ENCODE assay signal across 21 mouse cellular contexts in genomic region chr4:150181304-150181703, GRCm38 (mm10). TPM values are rescaled to one million over a fixed set of nuclear protein-coding genes. Genes with fewer than 3 reads are reported as not detected.
DNase-seq lines count a peak whose midpoint lies in the region; ATAC-seq and TF ChIP-seq lines count a peak whose summit lies in the region.
"Had no signal": no experiment of that assay in that cellular context is flagged by ENCODE, and none has a peak within 500 bp of the region (broad histone marks: within the 10 kb centered on the region; RNA-seq: fewer than 3 reads in every experiment).

No protein-coding gene starts in this region.

- peak; percentile 39 for TF ChIP-seq CTCF in liver, postnatal 0 days (IDR thresholded peaks at IDR 0.05; ENCODE audit: low read depth)
- TF ChIP-seq CTCF in MEL (IDR thresholded peaks at IDR 0.05 in 2 of 3, conservative IDR thresholded peaks at IDR 0.05 in 1 of 3; ENCODE audit: control insufficient read depth in 1 of 3, insufficient read depth in 1 of 3, low read depth in 2 of 3, low read length in 3 of 3, poor library complexity in 1 of 3, severe bottlenecking in 1 of 3): peak; percentile 62 to 69 (median 63)

- no peak for TF ChIP-seq EP300 in liver, postnatal 0 days (IDR thresholded peaks at IDR 0.05; ENCODE audit: low read depth)
- TF ChIP-seq EP300 in MEL (IDR thresholded peaks at IDR 0.05; ENCODE audit: low read depth in 1 of 2, low read length in 2 of 2): no peak

- no peak for TF ChIP-seq POLR2A in MEL (IDR thresholded peaks at IDR 0.05; ENCODE audit: control insufficient read depth in 1 of 2, insufficient read depth in 1 of 2, low read depth in 1 of 2, low read length in 2 of 2, poor library complexity in 1 of 2)

- no peaks in the 10 kb centered on the region for H3K4me1 ChIP-seq in liver, postnatal 0 days (ENCODE audit: insufficient read depth)
- H3K4me1 ChIP-seq in MEL (ENCODE audit: control insufficient read depth in 1 of 2, insufficient read depth in 2 of 2, low read length in 2 of 2): peaks cover 5 to 6% of the 10 kb centered on the region in 2 experiments; a peak in 2 of 4 replicates
- H3K4me1 ChIP-seq: neural tube, embryonic 13.5 days had no signal

- DNase-seq in liver, postnatal 0 days: no peak
- no peak for DNase-seq in liver
- peak; percentile 17 to 29 for DNase-seq in B cell, adult 2 months
- DNase-seq in MEL (ENCODE audit: low read depth, low spot score): peak; percentile 85
- DNase-seq in naive thymus-derived CD4-positive, alpha-beta T cell, adult 2 months (ENCODE audit: low read depth): peak; percentile 18
- no peak for DNase-seq in adrenal gland, postnatal 4 days (ENCODE audit: low spot score in 2 of 2)
- DNase-seq in embryo, embryonic 9.5 days (ENCODE audit: extremely low spot score): no peak
- DNase-seq: cerebellum, adult 9-11 months; kidney, adult 9 months; liver, embryonic 13.5 days; retina, postnatal 1 day; spleen, adult 18-20 months; thymus, adult 18-20 months had no signal

- no peaks in the 10 kb centered on the region for H3K27me3 ChIP-seq in liver, postnatal 0 days (ENCODE audit: insufficient read depth, low read length)
- H3K27me3 ChIP-seq in MEL (ENCODE audit: control insufficient read depth in 1 of 2, insufficient read depth in 2 of 2, low read length in 2 of 2): no peaks in the 10 kb centered on the region
- H3K27me3 ChIP-seq: hindbrain, embryonic 15.5 days; liver, embryonic 13.5 days; neural tube, embryonic 13.5 days had no signal

- no peak for ATAC-seq in liver, postnatal 0 days
- ATAC-seq: midbrain, embryonic 16.5 days had no signal

- no peak overlapping the region for H3K27ac ChIP-seq in liver, postnatal 0 days (ENCODE audit: low read depth)
- no peak overlapping the region for H3K27ac ChIP-seq in MEL (ENCODE audit: control insufficient read depth, low read depth, low read length)
- H3K27ac ChIP-seq: hindbrain, embryonic 15.5 days; liver, embryonic 13.5 days; macrophage; neural tube, embryonic 13.5 days had no signal

- H3K9ac ChIP-seq in liver, postnatal 0 days (replicated peaks): no peak overlapping the region
- no peak overlapping the region for H3K9ac ChIP-seq in MEL (ENCODE audit: control insufficient read depth, low read depth, low read length, poor library complexity, severe bottlenecking)
- H3K9ac ChIP-seq: hindbrain, embryonic 15.5 days; liver, embryonic 13.5 days; neural tube, embryonic 13.5 days had no signal

- peak; percentile 38 for TF ChIP-seq RAD21 in MEL (IDR thresholded peaks at IDR 0.05; ENCODE audit: low read depth, low read length)

- no peak overlapping the region for H3K4me3 ChIP-seq in liver, postnatal 0 days (ENCODE audit: low read depth, low read length)
- no peak overlapping the region for H3K4me3 ChIP-seq in MEL (ENCODE audit: control insufficient read depth in 1 of 2, insufficient read depth in 1 of 2, low read depth in 2 of 2, low read length in 2 of 2)
- H3K4me3 ChIP-seq: hindbrain, embryonic 15.5 days; liver, embryonic 13.5 days; neural tube, embryonic 13.5 days had no signal

- WGBS in liver, postnatal 0 days (ENCODE audit: insufficient replicate concordance): 79% methylated on average over 7 of the region's 7 CpGs

- H3K4me2 ChIP-seq in liver, postnatal 0 days (ENCODE audit: low read depth, low read length): no peak overlapping the region
- H3K4me2 ChIP-seq: hindbrain, embryonic 15.5 days; liver, embryonic 13.5 days; neural tube, embryonic 13.5 days had no signal

- H3K36me3 ChIP-seq in liver, postnatal 0 days (replicated peaks; ENCODE audit: insufficient read depth, low read length): no peaks in the 10 kb centered on the region
- H3K36me3 ChIP-seq in MEL (ENCODE audit: control insufficient read depth in 1 of 2, insufficient read depth in 2 of 2, low read length in 2 of 2): peaks cover 0 to 4% of the 10 kb centered on the region in 2 experiments; a peak in 1 of 4 replicates
- H3K36me3 ChIP-seq: hindbrain, embryonic 15.5 days; liver, embryonic 13.5 days; neural tube, embryonic 13.5 days had no signal

- no peaks in the 10 kb centered on the region for H3K9me3 ChIP-seq in liver, postnatal 0 days (ENCODE audit: low read length)
- no peaks in the 10 kb centered on the region for H3K9me3 ChIP-seq in MEL (replicated peaks; ENCODE audit: insufficient read depth, low read length)
- H3K9me3 ChIP-seq: hindbrain, embryonic 15.5 days; liver, embryonic 13.5 days had no signal

- H3K79me2 ChIP-seq in MEL (ENCODE audit: control insufficient read depth, insufficient read depth, low read length, poor library complexity): no peaks in the 10 kb centered on the region

TF ChIP-seq in MEL, 35 proteins besides CTCF, POLR2A, EP300 and RAD21:
- no peak for TF ChIP-seq MEF2A (IDR thresholded peaks at IDR 0.05; ENCODE audit: extremely low read depth, insufficient replicate concordance, low read depth, low read length, poor library complexity, severe bottlenecking)
- TF ChIP-seq CHD2 (IDR thresholded peaks at IDR 0.05; ENCODE audit: low read length): no peak
- TF ChIP-seq NRF1 (IDR thresholded peaks at IDR 0.05; ENCODE audit: insufficient read depth, low read depth, low read length, poor library complexity, severe bottlenecking): no peak
- no peak for TF ChIP-seq MAX (IDR thresholded peaks at IDR 0.05; ENCODE audit: low read length)
- TF ChIP-seq SMC3 (IDR thresholded peaks at IDR 0.05; ENCODE audit: low read depth, low read length): peak; percentile 55
- no peak for TF ChIP-seq MYC (IDR thresholded peaks at IDR 0.05; ENCODE audit: low read depth, low read length)
- TF ChIP-seq BHLHE40 (IDR thresholded peaks at IDR 0.05; ENCODE audit: borderline replicate concordance, low read depth, low read length): no peak
- TF ChIP-seq ZC3H11A (IDR thresholded peaks at IDR 0.05; ENCODE audit: low read depth, low read length): peak; percentile 26; the same call in 1 of the 2 replicates

RNA-seq across cellular contexts. Expression of gene Car6, which starts 19.8 kb away (rescaled TPM):
- polyA plus RNA-seq in liver, postnatal 0 days (2015; fragmentation: Nextera tagmentation; extraction: Ambion mirVana): not detected in 2 replicates
- not detected in 2 replicates for total RNA-seq in MEL (2012; rRNA removed)
- under 1 TPM in 1 of 2 experiments, not detected in 1; 0.19 TPM for polyA plus RNA-seq in MEL (2012; ENCODE audit: insufficient read depth in 1 of 2, insufficient read length in 2 of 2, low read depth in 1 of 2, low replicate concordance in 2 of 2, missing spikeins in 1 of 2)
- not detected for total RNA-seq in adrenal gland, postnatal 4 days (2021)
- total RNA-seq: granulocyte monocyte progenitor cell, adult 5-6 weeks; left cerebral cortex, postnatal 14 days had no signal
- polyA plus RNA-seq: heart, postnatal 0 days; hindbrain, embryonic 15.5 days; liver, embryonic 13.5 days; midbrain, embryonic 16.5 days; neural tube, embryonic 13.5 days had no signal

RNA-seq across cellular contexts. Expression of gene Slc2a7, which starts 32.5 kb away (rescaled TPM):
- not detected in 2 replicates for polyA plus RNA-seq in liver, postnatal 0 days (2015; fragmentation: Nextera tagmentation; extraction: Ambion mirVana)
- total RNA-seq in MEL (2012; rRNA removed): not detected in 2 replicates
- under 1 TPM in 1 of 2 experiments, not detected in 1; 0.06 TPM for polyA plus RNA-seq in MEL (2012; ENCODE audit: insufficient read depth in 1 of 2, insufficient read length in 2 of 2, low read depth in 1 of 2, low replicate concordance in 2 of 2, missing spikeins in 1 of 2)
- not detected for total RNA-seq in adrenal gland, postnatal 4 days (2021)
- total RNA-seq: granulocyte monocyte progenitor cell, adult 5-6 weeks had no signal
- polyA plus RNA-seq: embryonic facial prominence, embryonic 11.5 days; heart, postnatal 0 days; hindbrain, embryonic 15.5 days; liver, embryonic 13.5 days; macrophage; midbrain, embryonic 16.5 days; neural tube, embryonic 13.5 days had no signal

RNA-seq across cellular contexts. Expression of gene Eno1, which starts 55.2 kb away (rescaled TPM):
- 574 and 747 TPM in 2 replicates for polyA plus RNA-seq in liver, postnatal 0 days (2015; fragmentation: Nextera tagmentation; extraction: Ambion mirVana)
- total RNA-seq in MEL (2012; rRNA removed): 254 and 516 TPM in 2 replicates
- 1,000 to 10,000 TPM in 1 of 2 experiments, 100 to 1,000 TPM in 1; 737 to 5,492 TPM for polyA plus RNA-seq in MEL (2012; ENCODE audit: insufficient read depth in 1 of 2, insufficient read length in 2 of 2, low read depth in 1 of 2, low replicate concordance in 2 of 2, missing spikeins in 1 of 2)
- total RNA-seq in adrenal gland, postnatal 4 days (2021): 100 to 1,000 TPM; 259 to 261 TPM

Comparison
In these comparisons a context has a peak if more than half of its experiments do, and no peak if none do; other contexts are left out.
1. DNase-seq: peak in B cell, adult 2 months (2 of 2), MEL (single experiment) and naive thymus-derived CD4-positive, alpha-beta T cell, adult 2 months (single experiment); none in liver, postnatal 0 days (single experiment), liver (single experiment), adrenal gland, postnatal 4 days (0 of 2) and embryo, embryonic 9.5 days (single experiment).